Mouse (Mus musculus) liver, embryonic 15.5 days (tissue): ENCODE data around the gene Glis1. TPM values are rescaled to one million over a fixed set of nuclear protein-coding genes. Genes with fewer than 3 reads are reported as not detected.

ENCODE experiments used
- ATAC-seq: fragments of 200-750 bp; cut with Nextera tagmentation; 2 replicates; pipeline ENCODE4 v1.8.0; 2017; ENCODE audit warnings: moderate number of reproducible peaks, mild to moderate bottlenecking, moderate library complexity; ENCODE audit not compliant: insufficient read depth
- H3K27ac ChIP-seq: fragments of 300-500 bp; sonication (generic); replicated peaks from 2 replicates; pipeline ENCODE4 v1.5.1; 2015; ENCODE audit warnings: mild to moderate bottlenecking, inconsistent platforms
- H3K27me3 ChIP-seq: fragments of 300-500 bp; sonication (generic); 2 replicates; pipeline ENCODE4 v1.6.1; 2015; ENCODE audit warnings: mild to moderate bottlenecking, inconsistent platforms
- H3K36me3 ChIP-seq: fragments of 300-500 bp; sonication (generic); replicated peaks from 2 replicates; pipeline ENCODE4 v1.6.1; 2015; ENCODE audit warnings: moderate library complexity, mild to moderate bottlenecking, inconsistent platforms
- H3K4me1 ChIP-seq: fragments of 300-500 bp; sonication (generic); replicated peaks from 2 replicates; pipeline ENCODE4 v1.6.1; 2015; ENCODE audit warnings: inconsistent platforms
- H3K4me2 ChIP-seq: fragments of 300-500 bp; sonication (generic); 2 replicates; pipeline ENCODE4 v1.6.1; 2015; ENCODE audit warnings: moderate library complexity, mild to moderate bottlenecking, inconsistent platforms
- H3K4me3 ChIP-seq: fragments of 300-500 bp; sonication (generic); replicated peaks from 2 replicates; pipeline ENCODE4 v1.5.1; 2015; ENCODE audit warnings: mild to moderate bottlenecking, inconsistent platforms
- H3K9ac ChIP-seq: fragments of 300-500 bp; sonication (generic); 2 replicates; pipeline ENCODE4 v1.6.1; 2015; ENCODE audit warnings: moderate library complexity, mild to moderate bottlenecking, inconsistent platforms
- H3K9me3 ChIP-seq: fragments of 300-500 bp; sonication (generic); replicated peaks from 2 replicates; pipeline ENCODE4 v1.6.1; 2016; ENCODE audit warnings: inconsistent platforms
- WGBS: fragments of 180-500 bp; shearing (Covaris S2); methylation state at CpG from one replicate; pipeline ENCODE4 v1.1.7; 2015; ENCODE audit warnings: mixed read lengths; ENCODE audit not compliant: insufficient replicate concordance; 5-methylcytosine and 5-hydroxymethylcytosine counted together
- polyA plus RNA-seq: library from polyadenylated mRNA; unstranded; fragments of >200 nt; fragmentation: Nextera tagmentation; extraction: Ambion mirVana; gene quantifications from 2 replicates; pipeline ENCODE4 v1.2.1, GENCODE M21; 2015

Glis1 gene
- polyA plus RNA-seq, 1 experiment from 2014 or later = 0.14 TPM

DNA sequence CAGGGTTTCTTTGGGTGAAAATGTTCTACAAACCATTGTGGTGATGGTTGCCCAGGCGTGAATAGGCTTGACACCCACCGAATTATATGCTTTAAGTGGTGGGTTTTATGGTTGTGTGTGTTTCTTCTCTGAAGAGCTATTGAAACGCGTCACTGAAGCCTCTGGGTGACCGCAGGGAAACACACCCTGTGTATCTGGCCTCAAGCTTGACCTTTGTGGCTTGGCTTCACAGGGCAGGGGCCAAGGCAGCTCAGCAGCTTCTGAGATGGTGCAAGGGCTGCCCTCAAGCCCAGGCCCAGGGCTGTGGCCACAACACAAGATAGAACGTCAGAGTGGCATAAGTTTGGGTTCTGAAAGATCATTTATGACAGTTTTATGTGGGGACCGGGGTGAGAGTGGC is 167.9 kb downstream of the Glis1 start:
- peaks cover 8% of the 10 kb centered on the region; the same call in 1 of the 2 replicates for H3K27me3 ChIP-seq
- 63% methylated on average over 7 of the region's 7 CpGs for WGBS
- no peak for ATAC-seq

DNA sequence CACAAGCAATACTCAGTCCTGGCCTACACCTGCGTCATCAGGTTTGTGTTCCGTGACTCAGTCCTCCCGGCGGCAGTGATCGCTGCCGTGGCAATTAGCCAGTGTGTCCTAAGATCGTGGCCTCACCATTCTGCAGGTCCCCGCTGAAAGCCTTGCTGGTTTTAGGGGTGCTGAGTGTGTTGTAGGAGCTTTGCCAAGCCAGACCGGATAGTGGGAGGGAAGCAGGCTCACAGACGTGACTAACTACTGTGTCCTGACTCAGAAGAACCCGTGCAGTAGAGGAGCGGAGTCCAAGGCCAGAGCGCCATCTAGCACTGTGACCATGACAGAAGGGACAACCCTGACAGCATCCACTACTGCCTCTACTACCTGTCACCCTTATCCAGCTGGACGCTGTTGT is 168.4 kb downstream of the Glis1 start:
- Histone ChIP-seq H3K27me3 (peaks cover 8% of the 10 kb centered on the region; the same call in 1 of the 2 replicates), H3K9me3 (no peaks in the 10 kb centered on the region), H3K27ac (no peak overlapping the region), H3K4me2 (no peak overlapping the region), H3K36me3 (no peaks in the 10 kb centered on the region), H3K4me3 (no peak overlapping the region), H3K4me1 (peaks cover 34% of the 10 kb centered on the region), H3K9ac (no peak overlapping the region)
- WGBS = 76% methylated on average over 14 of the region's 14 CpGs
- no peak for ATAC-seq

More for the DNA sequence above, 167.9 kb downstream of the Glis1 start:
- no peaks in the 10 kb centered on the region for H3K36me3 ChIP-seq
- no peak overlapping the region for H3K4me2 ChIP-seq
- H3K9ac ChIP-seq = no peak overlapping the region
- H3K27ac ChIP-seq = no peak overlapping the region
- no peak overlapping the region for H3K4me3 ChIP-seq
- peaks cover 32% of the 10 kb centered on the region for H3K4me1 ChIP-seq
- no peaks in the 10 kb centered on the region for H3K9me3 ChIP-seq

DNA sequence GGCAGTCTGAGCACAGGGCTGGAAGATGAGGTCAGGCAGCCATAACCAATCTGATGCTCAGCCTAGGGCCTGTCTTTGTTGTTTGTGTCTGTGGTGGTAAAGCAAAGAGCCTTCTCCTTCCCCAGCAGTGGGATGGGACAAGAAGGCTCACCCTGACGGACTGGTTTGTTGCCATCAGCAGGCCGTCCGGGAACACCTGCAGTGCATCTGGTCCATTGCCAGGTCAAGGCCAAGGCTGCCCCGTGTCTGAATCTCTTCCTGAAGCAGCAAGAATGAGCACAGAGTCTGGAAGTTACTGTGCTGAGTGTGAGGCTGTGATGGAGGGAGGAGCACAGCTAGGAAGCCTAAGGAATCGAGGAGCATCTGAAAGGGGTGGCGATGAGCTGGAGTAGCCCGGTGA is 168.8 kb downstream of the Glis1 start:
- Histone ChIP-seq H3K36me3 (no peaks in the 10 kb centered on the region), H3K27ac (no peak overlapping the region), H3K4me2 (no peak overlapping the region), H3K27me3 (peaks cover 5% of the 10 kb centered on the region; the same call in 1 of the 2 replicates), H3K9me3 (no peaks in the 10 kb centered on the region), H3K9ac (no peak overlapping the region), H3K4me3 (no peak overlapping the region), H3K4me1 (peaks cover 33% of the 10 kb centered on the region)
- ATAC-seq = no peak
- 83% methylated on average over 7 of the region's 7 CpGs for WGBS

DNA sequence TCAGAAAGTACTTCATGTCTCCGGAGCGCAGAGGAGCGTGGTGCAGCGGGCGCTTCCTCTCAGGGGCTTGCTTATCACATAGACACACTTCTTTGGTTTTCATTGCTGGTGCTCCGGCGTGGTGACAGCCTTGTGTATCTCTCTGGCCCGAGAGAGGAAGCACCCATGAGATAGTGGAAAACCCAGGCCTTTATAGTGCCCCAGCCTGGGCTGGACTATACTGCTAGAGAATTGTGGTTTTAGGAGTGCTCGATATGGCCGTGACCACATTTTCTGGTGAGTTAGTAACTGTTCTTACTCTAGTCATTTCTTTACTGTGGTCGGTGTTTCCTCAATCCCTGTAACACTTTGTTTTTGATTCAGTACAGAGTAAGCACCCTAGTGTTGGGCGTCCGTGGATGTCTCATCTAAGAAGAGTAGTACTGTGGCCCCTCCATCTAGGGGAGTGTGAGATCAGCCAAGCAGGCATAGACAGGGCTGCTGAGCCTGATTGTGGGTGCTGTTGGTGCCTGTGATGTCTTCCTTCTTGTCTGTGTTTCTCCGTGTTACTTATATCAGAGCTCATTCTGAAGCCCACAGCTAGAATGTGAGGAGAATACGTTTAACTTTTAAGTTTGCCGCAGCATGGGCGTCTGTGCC is 171.7 kb downstream of the Glis1 start:
- Histone ChIP-seq H3K36me3 (no peaks in the 10 kb centered on the region), H3K9ac (no peak overlapping the region), H3K27me3 (no peaks in the 10 kb centered on the region; the same call in 1 of the 2 replicates), H3K4me1 (peaks cover 33% of the 10 kb centered on the region), H3K4me2 (peak overlapping the region; percentile 54), H3K27ac (peak overlapping the region; percentile 82), H3K9me3 (no peaks in the 10 kb centered on the region), H3K4me3 (peak overlapping the region; percentile 25)
- peak; percentile 94 for ATAC-seq
- WGBS = 20% methylated on average over 17 of the region's 17 CpGs

DNA sequence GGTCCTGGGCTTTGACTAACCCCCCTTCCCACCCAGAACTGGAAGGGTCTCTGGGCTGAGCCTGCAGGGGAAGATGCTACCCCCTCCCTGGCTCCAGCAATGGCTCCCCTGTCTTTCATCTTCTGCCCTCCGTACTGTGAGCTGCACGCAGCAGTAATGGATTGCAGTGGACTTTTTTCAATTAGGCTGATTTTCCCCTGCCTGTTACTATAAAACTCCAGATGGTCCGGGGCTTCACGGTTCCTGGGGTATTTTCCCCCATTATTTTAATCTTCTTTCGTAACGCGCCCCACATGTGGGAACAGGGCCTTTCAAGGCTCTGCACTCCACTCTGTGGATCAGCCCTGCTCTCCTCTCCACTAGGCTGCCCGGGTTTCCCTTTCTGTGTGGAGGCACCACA is 175.4 kb downstream of the Glis1 start:
- Histone ChIP-seq H3K4me3 (no peak overlapping the region), H3K36me3 (no peaks in the 10 kb centered on the region), H3K27me3 (no peaks in the 10 kb centered on the region), H3K9me3 (no peaks in the 10 kb centered on the region), H3K4me2 (no peak overlapping the region), H3K9ac (no peak overlapping the region), H3K27ac (no peak overlapping the region), H3K4me1 (peaks cover 39% of the 10 kb centered on the region)
- ATAC-seq = no peak
- 80% methylated on average over 8 of the region's 8 CpGs for WGBS

DNA sequence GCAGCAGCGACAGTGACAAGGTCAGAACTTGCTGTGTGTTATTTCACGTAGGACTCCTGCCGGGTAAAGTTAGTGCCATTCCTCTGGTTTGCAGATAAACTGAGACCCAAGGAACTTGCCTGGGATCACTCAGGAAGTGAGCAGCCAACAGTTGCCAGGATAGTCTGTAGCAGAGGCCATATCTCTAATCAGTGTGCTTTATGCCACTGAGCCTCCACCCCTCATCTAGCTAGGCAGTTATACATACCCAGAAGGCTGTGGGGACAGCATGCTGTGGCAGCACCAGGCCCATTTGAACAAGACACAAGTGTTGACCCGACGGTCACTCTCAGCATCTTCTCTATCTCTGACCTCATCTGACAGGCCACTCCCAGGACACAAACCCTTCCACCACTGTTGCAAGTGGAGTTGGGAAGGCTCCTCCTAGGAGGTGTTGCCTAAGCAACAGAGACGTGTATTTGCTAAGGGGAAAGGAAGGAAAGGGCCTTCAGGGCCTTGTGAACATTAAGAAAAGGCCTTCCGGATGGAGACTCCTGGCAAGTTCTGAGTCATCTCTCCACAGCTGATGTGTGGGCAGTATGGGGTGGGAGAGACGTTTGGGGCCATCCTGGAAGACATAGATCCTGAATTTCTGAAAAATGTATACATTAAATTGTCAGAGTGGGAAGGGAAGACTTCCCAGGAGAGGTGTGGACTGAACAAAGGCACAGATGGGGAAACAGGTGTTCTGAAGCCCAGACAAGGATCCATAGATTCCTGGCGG is 177.7 kb downstream of the Glis1 start:
- ATAC-seq = 0 out of 2 replicates have a peak, but pooled peaks have one; percentile 40
- WGBS = 49% methylated on average over 9 of the region's 9 CpGs
- Histone ChIP-seq H3K9me3 (no peaks in the 10 kb centered on the region), H3K27me3 (no peaks in the 10 kb centered on the region), H3K9ac (no peak overlapping the region), H3K27ac (no peak overlapping the region), H3K4me2 (no peak overlapping the region), H3K4me1 (peaks cover 16% of the 10 kb centered on the region), H3K4me3 (no peak overlapping the region), H3K36me3 (no peaks in the 10 kb centered on the region)

DNA sequence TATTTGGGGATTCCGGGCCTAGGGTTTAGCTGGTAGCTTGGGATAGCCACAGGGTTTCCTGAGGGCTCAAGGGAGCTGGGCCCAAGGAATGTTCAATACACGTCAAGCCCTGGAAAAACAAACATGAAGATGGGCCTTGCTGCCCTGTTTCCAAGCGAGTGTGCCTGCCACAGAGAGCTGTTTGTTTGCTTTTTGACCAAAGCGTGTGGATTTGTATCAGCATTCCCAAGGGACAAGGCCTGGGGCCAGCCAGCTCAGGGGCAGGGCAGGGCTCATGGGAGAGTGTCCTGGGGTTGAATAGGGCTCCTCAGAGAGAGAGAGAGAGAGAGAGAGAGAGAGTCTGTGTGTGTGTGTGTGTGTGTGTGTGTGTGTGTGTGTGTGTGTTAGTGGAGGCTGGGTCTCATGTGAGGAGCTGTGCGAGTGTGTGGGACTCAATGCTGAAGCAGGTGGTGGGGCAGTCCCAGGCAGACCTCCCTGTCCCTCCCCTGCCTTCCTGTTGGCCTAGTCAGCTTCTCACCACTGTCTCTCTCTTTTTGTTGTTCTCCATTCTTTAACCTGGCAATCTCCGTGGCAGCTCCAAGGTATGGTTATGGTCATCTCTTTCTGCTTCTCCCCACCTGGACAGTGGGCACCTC is 183.3 kb downstream of the Glis1 start:
- H3K4me2 ChIP-seq = no peak overlapping the region
- no peaks in the 10 kb centered on the region for H3K4me1 ChIP-seq
- H3K27me3 ChIP-seq = no peaks in the 10 kb centered on the region
- H3K4me3 ChIP-seq = no peak overlapping the region
- no peaks in the 10 kb centered on the region for H3K9me3 ChIP-seq
- no peak overlapping the region for H3K9ac ChIP-seq
- 61% methylated on average over 6 of the region's 6 CpGs for WGBS
- H3K27ac ChIP-seq = no peak overlapping the region
- no peak for ATAC-seq
- no peaks in the 10 kb centered on the region for H3K36me3 ChIP-seq

DNA sequence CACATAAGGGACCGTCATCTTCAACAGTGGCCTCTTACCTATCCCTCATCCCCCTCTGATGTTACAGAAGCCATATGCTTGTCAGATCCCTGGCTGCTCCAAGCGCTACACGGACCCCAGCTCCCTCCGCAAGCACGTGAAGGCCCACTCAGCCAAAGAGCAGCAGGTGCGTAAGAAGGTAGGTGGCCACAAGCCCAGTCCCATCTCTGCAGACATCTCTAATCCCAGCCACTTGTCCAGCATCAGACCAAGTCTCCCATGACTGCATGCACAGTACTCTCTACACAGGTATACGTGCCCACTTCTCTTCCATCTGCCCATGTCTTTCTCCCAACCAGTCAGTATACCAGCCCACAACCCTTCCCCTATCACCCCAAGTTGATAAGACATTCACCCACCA is 185.1 kb downstream of the Glis1 start:
- H3K27ac ChIP-seq = no peak overlapping the region
- H3K9ac ChIP-seq = no peak overlapping the region
- H3K36me3 ChIP-seq = no peaks in the 10 kb centered on the region
- 76% methylated on average over 7 of the region's 7 CpGs for WGBS
- H3K4me3 ChIP-seq = no peak overlapping the region
- H3K9me3 ChIP-seq = no peaks in the 10 kb centered on the region
- H3K27me3 ChIP-seq = 0 out of 2 replicates have a peak, but pooled peaks cover 3% of the 10 kb centered on the region
- no peak for ATAC-seq
- no peak overlapping the region for H3K4me2 ChIP-seq
- H3K4me1 ChIP-seq = no peaks in the 10 kb centered on the region

DNA sequence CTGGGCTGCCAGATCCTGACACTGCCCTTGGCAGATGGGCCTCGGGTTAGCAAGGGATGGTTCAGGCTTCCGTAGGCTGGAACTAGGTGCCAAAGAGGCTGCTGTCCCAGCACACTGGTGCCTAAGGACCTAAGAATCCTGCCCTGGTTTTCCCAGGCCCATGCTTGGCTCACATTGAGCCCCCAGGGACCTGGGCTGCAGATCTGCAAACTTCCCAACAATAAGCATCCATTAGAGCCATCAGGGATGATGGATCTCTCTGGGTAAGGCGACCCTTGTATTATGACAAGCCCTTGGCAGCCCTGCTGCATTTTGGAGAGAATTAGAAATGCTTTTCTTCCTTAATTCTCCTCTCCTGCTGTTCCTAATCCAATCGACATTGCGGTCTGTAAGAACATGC is 187.0 kb downstream of the Glis1 start:
- Histone ChIP-seq H3K36me3 (no peaks in the 10 kb centered on the region), H3K27me3 (0 out of 2 replicates have a peak, but pooled peaks cover 3% of the 10 kb centered on the region), H3K4me2 (no peak overlapping the region), H3K9ac (no peak overlapping the region), H3K4me3 (no peak overlapping the region), H3K27ac (no peak overlapping the region), H3K9me3 (no peaks in the 10 kb centered on the region), H3K4me1 (no peaks in the 10 kb centered on the region)
- WGBS = 71% methylated on average over 5 of the region's 5 CpGs
- ATAC-seq = no peak

DNA sequence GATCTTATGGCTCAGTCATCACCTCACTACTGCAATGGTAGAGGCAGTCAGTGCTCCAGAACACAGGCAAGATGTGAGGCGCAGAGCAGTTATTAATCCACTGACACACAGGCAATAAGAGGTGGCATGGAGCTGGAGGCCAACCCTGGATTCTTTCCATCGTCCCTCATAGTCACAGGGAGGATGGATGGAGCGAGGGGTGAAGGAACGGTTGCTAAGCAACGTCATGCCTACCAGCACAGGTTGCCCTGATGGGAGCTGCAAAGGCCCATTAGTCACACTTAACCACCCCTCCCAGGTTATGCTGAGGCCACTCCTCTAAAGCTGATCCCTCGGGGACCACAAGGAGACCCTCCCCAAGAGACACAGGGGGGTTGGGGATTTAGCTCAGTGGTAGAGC is 187.9 kb downstream of the Glis1 start:
- WGBS = 64% methylated on average over 6 of the region's 6 CpGs
- no peak for ATAC-seq
- no peaks in the 10 kb centered on the region for H3K36me3 ChIP-seq
- no peak overlapping the region for H3K4me2 ChIP-seq
- no peaks in the 10 kb centered on the region for H3K9me3 ChIP-seq
- no peak overlapping the region for H3K9ac ChIP-seq
- H3K27me3 ChIP-seq = 0 out of 2 replicates have a peak, but pooled peaks cover 3% of the 10 kb centered on the region
- no peaks in the 10 kb centered on the region for H3K4me1 ChIP-seq
- no peak overlapping the region for H3K4me3 ChIP-seq
- H3K27ac ChIP-seq = no peak overlapping the region

DNA sequence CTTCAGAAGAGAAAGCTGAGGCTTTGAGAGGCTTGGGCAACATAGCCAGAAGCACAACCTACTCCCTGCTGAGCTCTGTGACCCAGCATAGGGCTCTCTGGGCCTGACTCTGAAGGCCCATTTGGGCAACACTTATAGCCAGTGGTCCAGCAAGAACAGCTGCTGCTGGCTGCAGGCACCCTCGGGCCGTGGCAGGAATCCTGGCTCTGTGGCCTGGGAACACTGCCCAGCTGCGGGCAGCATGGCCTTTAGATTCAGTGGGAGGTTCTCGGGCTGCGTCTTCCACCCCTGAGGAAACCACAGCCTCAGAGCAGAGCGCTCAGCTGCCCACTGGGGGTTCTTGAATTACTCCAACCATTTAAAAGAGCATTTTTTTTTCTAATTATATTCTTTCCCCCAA is 189.5 kb downstream of the Glis1 start:
- Histone ChIP-seq H3K4me1 (no peaks in the 10 kb centered on the region), H3K27me3 (peaks cover 9% of the 10 kb centered on the region; the same call in 1 of the 2 replicates), H3K4me2 (no peak overlapping the region), H3K4me3 (no peak overlapping the region), H3K27ac (no peak overlapping the region), H3K9me3 (no peaks in the 10 kb centered on the region), H3K36me3 (no peaks in the 10 kb centered on the region), H3K9ac (no peak overlapping the region)
- 75% methylated on average over 6 of the region's 6 CpGs for WGBS
- ATAC-seq = no peak
